Mouse (Mus musculus): ENCODE data around the gene Cyp2j5.

DNA sequence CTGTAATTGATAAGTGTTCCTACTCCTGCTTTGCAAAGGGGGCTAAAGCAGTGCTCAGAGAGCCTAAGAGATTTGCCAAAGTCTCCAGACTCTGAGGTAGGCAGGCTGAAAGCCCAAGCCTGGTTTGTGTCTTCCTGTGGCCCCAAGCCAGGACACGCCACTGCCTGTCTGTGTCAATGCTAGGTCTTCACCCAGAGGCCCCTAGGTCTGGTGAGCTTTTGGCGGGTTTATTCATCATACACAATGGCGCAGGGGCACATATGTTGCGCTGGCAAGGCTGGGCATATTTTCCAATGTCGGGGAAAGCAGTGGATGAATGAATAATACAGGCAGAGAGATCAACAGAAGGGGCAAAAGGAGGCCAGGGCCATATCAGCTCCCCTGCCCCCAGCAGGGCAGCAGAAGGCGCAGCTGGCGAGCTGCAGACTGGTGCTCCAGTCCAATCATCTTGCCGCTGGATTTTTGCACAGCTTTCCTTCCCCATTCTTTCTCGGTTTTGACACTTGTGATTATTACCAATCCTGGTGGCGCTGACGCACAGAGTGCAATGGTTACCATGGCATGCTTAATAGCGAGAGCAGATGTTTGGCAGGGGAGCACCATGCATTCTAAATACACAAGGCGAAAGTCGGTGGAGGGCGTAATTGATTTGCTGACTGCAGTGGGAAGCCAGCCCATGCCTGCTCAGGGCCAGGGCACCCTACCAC is 33.7 kb upstream of the Cyp2j5 start:
- TF ChIP-seq CTCF (IDR thresholded peaks at IDR 0.05; ENCODE audit: extremely low read depth, insufficient read depth, insufficient read length, insufficient replicate concordance), result no peak
- TF ChIP-seq POLR2A (IDR thresholded peaks at IDR 0.05; ENCODE audit: low read depth, low read length), result no peak
